ENCODE assay signal across 7 mouse cellular contexts in genomic region chr4:62736421-62736820, GRCm38 (mm10).
DNase-seq lines count a peak whose midpoint lies in the region; ATAC-seq and TF ChIP-seq lines count a peak whose summit lies in the region.

No protein-coding gene starts in this region.

- DNase-seq in lung, adult 18-20 months: peak; percentile 25 to 33
- no peak for DNase-seq in lung, adult 2 months
- peak; percentile 68 to 75 for DNase-seq in cerebellum, postnatal 10 days
- DNase-seq in heart, postnatal 14 days: peak; percentile 57 to 68
- DNase-seq in adipocyte (ENCODE audit: low spot score): no peak

- no peaks in the 10 kb centered on the region for H3K79me2 ChIP-seq in myocyte (ENCODE audit: control insufficient read depth, insufficient read depth)

- H3ac ChIP-seq in myocyte (ENCODE audit: control insufficient read depth, insufficient read length): no peak overlapping the region

- no peak overlapping the region for H3K9ac ChIP-seq in forebrain, embryonic 16.5 days (replicated peaks; ENCODE audit: low read depth, low read length)

- 38% methylated on average over 7 of the region's 7 CpGs for WGBS in lung, adult 2 months
- WGBS in forebrain, embryonic 16.5 days: 69% methylated on average over 7 of the region's 7 CpGs

- TF ChIP-seq POLR2A in lung, adult 2 months (IDR thresholded peaks at IDR 0.05; ENCODE audit: borderline replicate concordance, extremely low read depth, low read depth, low read length): no peak
- no peak for TF ChIP-seq POLR2A in myocyte (IDR thresholded peaks at IDR 0.05; ENCODE audit: insufficient read length, low read depth)

- no peak overlapping the region for H3K4me3 ChIP-seq in lung, adult 2 months (replicated peaks; ENCODE audit: extremely low read depth, low read depth, low read length)
- H3K4me3 ChIP-seq in myocyte: no peak overlapping the region
- H3K4me3 ChIP-seq in forebrain, embryonic 16.5 days (replicated peaks; ENCODE audit: low read length): no peak overlapping the region

- H3K36me3 ChIP-seq in myocyte (ENCODE audit: control insufficient read depth, insufficient read depth): no peaks in the 10 kb centered on the region
- no peaks in the 10 kb centered on the region for H3K36me3 ChIP-seq in forebrain, embryonic 16.5 days (ENCODE audit: control insufficient read depth, insufficient read depth)

- no peak overlapping the region for H3K27ac ChIP-seq in forebrain, embryonic 16.5 days (ENCODE audit: low read length)

- H3K4me2 ChIP-seq in myocyte (ENCODE audit: low read depth): peak overlapping the region; percentile 86
- no peak overlapping the region for H3K4me2 ChIP-seq in forebrain, embryonic 16.5 days (ENCODE audit: low read length)

- H3K4me1 ChIP-seq in lung, adult 2 months (ENCODE audit: control insufficient read depth, insufficient read depth, low read length): peaks cover 11% of the 10 kb centered on the region
- H3K4me1 ChIP-seq in forebrain, embryonic 16.5 days (replicated peaks; ENCODE audit: control insufficient read depth, insufficient read depth, low read length): peaks cover 15% of the 10 kb centered on the region

- no peak for ATAC-seq in forebrain, embryonic 16.5 days

- no peaks in the 10 kb centered on the region for H3K9me3 ChIP-seq in forebrain, embryonic 16.5 days (ENCODE audit: control insufficient read depth, low read length)

- H3K27me3 ChIP-seq in myocyte (ENCODE audit: control insufficient read depth, insufficient read depth, insufficient read length): no peaks in the 10 kb centered on the region
- H3K27me3 ChIP-seq in forebrain, embryonic 16.5 days (replicated peaks; ENCODE audit: control insufficient read depth, insufficient read depth, low read length): no peaks in the 10 kb centered on the region

- no peak for TF ChIP-seq CTCF in lung, adult 2 months (IDR thresholded peaks at IDR 0.05; ENCODE audit: insufficient read depth, low read length)

- intact Hi-C loops in heart, postnatal 14 days (cut with DNase I): loop anchor here (2.0 kb wide), 1 partner anchor 24 kb away; no protein-coding TSS in a partner anchor

TF ChIP-seq in myocyte, 11 proteins besides CTCF, POLR2A, EP300 and RAD21:
- TF ChIP-seq MYOD1 (IDR thresholded peaks at IDR 0.05; ENCODE audit: control insufficient read depth in 1 of 3, insufficient read length in 2 of 3, low read depth in 2 of 3): peak in 1 of 3 experiments; percentile 28
- TF ChIP-seq E2F4 (IDR thresholded peaks at IDR 0.05; ENCODE audit: insufficient read depth): no peak
- no peak for TF ChIP-seq REST (IDR thresholded peaks at IDR 0.05; ENCODE audit: insufficient read depth, insufficient read length)
- TF ChIP-seq SRF (IDR thresholded peaks at IDR 0.05; ENCODE audit: control insufficient read depth, insufficient read length, low read depth): no peak
- TF ChIP-seq TCF3 (IDR thresholded peaks at IDR 0.05; ENCODE audit: insufficient read length, low read depth): no peak
- TF ChIP-seq TCF12 (IDR thresholded peaks at IDR 0.05; ENCODE audit: insufficient read depth, poor library complexity, severe bottlenecking): no peak
- no peak for TF ChIP-seq USF1 (IDR thresholded peaks at IDR 0.05; ENCODE audit: low read depth)
- no peak for TF ChIP-seq CEBPB (IDR thresholded peaks at IDR 0.05; ENCODE audit: insufficient read depth, poor library complexity, severe bottlenecking)
- no peak for TF ChIP-seq POLR2AphosphoS2 (IDR thresholded peaks at IDR 0.05; ENCODE audit: insufficient read length, low read depth)
- no peak for TF ChIP-seq MAX (IDR thresholded peaks at IDR 0.05; ENCODE audit: low read depth)
- TF ChIP-seq MYOG (IDR thresholded peaks at IDR 0.05; ENCODE audit: control insufficient read depth in 1 of 3, insufficient read depth in 1 of 3, insufficient read length in 2 of 3, low read depth in 2 of 3): peak in 1 of 3 experiments; percentile 63

Comparison
In these comparisons a context has a peak if more than half of its experiments do, and no peak if none do; other contexts are left out.
1. DNase-seq: peak in lung, adult 18-20 months (2 of 2), cerebellum, postnatal 10 days (2 of 2) and heart, postnatal 14 days (2 of 2); none in lung, adult 2 months (single experiment) and adipocyte (single experiment).